Mouse (Mus musculus): ENCODE measurements around the gene Unc5c. TPM values are rescaled to one million over a fixed set of nuclear protein-coding genes. Genes with fewer than 3 reads are reported as not detected.

Gene Unc5c
- polyA plus RNA-seq, 1 experiment from 2014 or later: 4.4 TPM

DNA sequence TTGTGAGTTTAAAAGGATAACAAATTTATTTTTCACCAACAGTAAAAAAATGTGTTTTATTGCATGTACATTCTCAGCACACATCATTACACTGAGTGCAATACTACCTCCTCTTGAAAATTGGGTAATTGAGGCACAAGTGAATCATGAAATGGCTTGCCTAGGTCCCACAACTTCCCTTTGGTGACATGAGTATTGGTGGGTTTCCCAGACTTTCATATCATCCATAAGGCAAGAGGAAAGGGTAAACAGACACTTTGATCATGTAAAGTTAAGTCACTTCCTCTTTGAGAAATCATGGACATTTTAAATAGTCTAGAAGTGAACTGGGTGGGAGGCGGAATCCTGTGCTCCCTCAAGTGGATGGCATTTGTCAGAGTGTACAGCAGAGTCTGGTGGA is 73.1 kb downstream of the Unc5c start:
- Histone ChIP-seq H3K9me3 (replicated peaks; ENCODE audit: control insufficient read depth, low read length) (no peaks in the 10 kb centered on the region), H3K9ac (ENCODE audit: low read length) (no peak overlapping the region), H3K27ac (ENCODE audit: low read depth, low read length) (no peak overlapping the region), H3K4me1 (ENCODE audit: control insufficient read depth, insufficient read depth, low read length) (no peaks in the 10 kb centered on the region), H3K27me3 (replicated peaks; ENCODE audit: control insufficient read depth, insufficient read depth, low read length) (no peaks in the 10 kb centered on the region), H3K4me3 (ENCODE audit: low read depth, low read length) (no peak overlapping the region), H3K36me3 (ENCODE audit: control insufficient read depth, insufficient read depth, low read length) (no peaks in the 10 kb centered on the region), H3K4me2 (ENCODE audit: low read length) (no peak overlapping the region)
- WGBS: 85% methylated on average over 1 of the region's 1 CpGs
- no peak for DNase-seq (ENCODE audit: low spot score)
- no peak for ATAC-seq

DNA sequence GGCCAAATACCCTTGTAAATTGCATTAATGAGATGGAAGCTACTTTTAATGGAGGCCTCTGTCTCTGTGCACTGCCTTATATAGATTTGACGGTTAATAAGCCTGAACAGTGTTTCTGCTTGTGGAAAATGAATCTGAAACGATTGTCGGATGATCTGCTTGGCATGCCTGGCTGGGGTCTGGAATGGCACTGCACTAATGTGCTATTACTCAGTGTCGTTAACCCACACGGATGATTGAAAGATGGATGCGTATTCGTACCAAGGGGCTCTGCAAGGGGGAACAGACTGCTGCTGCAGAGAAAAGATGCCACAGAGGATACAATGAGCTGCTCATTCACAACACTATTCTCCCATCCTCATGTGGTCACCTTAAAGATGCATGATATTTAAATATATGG is 75.7 kb downstream of the Unc5c start:
- 44% methylated on average over 7 of the region's 7 CpGs for WGBS

DNA sequence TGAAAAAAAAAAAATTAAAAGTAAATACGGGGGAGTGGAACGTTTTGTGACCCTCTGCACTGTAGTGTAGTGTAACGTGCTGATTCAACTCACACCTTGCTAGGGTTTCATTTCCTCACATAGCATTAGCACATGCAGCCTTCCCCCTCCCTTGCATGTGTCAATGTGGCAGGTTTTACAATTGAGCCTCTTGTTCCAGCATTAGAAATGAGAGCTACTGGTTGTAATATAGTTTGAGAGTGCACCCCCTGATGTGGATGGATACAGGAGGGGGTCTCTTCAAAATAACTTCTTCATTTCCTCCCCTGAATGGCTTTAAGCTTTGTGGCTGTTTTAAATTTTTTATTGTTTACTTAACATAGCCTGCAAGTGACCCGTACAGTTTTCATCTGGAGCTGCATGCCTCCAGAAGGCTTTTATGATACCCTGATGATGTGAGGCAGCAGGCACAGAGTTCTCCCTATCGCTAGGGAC is 82.4 kb downstream of the Unc5c start:
- Histone ChIP-seq H3K4me3 (ENCODE audit: low read depth, low read length) (no peak overlapping the region), H3K27ac (ENCODE audit: low read depth, low read length) (no peak overlapping the region), H3K4me1 (ENCODE audit: control insufficient read depth, insufficient read depth, low read length) (no peaks in the 10 kb centered on the region), H3K4me2 (ENCODE audit: low read length) (no peak overlapping the region), H3K36me3 (ENCODE audit: control insufficient read depth, insufficient read depth, low read length) (no peaks in the 10 kb centered on the region), H3K9me3 (replicated peaks; ENCODE audit: control insufficient read depth, low read length) (no peaks in the 10 kb centered on the region), H3K9ac (ENCODE audit: low read length) (no peak overlapping the region), H3K27me3 (replicated peaks; ENCODE audit: control insufficient read depth, insufficient read depth, low read length) (no peaks in the 10 kb centered on the region)
- ATAC-seq (no peak), DNase-seq (ENCODE audit: low spot score) (no peak)
- 43% methylated on average over 5 of the region's 5 CpGs for WGBS

More for the DNA sequence above, 75.7 kb downstream of the Unc5c start:
- H3K9me3 ChIP-seq (replicated peaks; ENCODE audit: control insufficient read depth, low read length): no peaks in the 10 kb centered on the region
- H3K4me2 ChIP-seq (ENCODE audit: low read length): no peak overlapping the region
- no peaks in the 10 kb centered on the region for H3K36me3 ChIP-seq (ENCODE audit: control insufficient read depth, insufficient read depth, low read length)
- peak; percentile 13 for DNase-seq (ENCODE audit: low spot score)
- H3K27ac ChIP-seq (ENCODE audit: low read depth, low read length): no peak overlapping the region
- no peak overlapping the region for H3K9ac ChIP-seq (ENCODE audit: low read length)
- no peaks in the 10 kb centered on the region for H3K4me1 ChIP-seq (ENCODE audit: control insufficient read depth, insufficient read depth, low read length)
- no peaks in the 10 kb centered on the region for H3K27me3 ChIP-seq (replicated peaks; ENCODE audit: control insufficient read depth, insufficient read depth, low read length)
- ATAC-seq: no peak
- H3K4me3 ChIP-seq (ENCODE audit: low read depth, low read length): no peak overlapping the region

DNA sequence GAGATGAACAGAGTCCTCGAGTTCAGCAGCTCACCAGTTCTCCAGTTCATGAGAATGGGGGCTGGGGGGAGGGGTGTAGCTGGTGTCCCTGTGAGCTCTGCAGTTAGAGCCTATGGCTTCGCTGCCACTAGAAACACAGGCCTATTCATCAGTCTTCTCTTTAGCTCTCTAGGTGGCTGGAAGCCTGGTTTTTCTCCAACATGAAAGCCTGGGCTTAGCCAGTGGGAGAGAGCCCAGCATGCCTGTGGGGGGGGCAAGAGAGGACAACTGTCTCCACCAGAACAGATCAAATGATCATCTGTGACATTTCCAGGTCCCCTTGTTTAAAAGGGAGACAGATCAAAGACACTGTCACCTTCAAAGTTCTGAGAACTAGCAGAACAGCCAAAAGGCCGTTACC is 84.6 kb downstream of the Unc5c start:
- DNase-seq (ENCODE audit: low spot score) (peak; percentile 12), ATAC-seq (peak; percentile 40; the same call in 1 of the 2 replicates)
- Histone ChIP-seq H3K36me3 (ENCODE audit: control insufficient read depth, insufficient read depth, low read length) (no peaks in the 10 kb centered on the region), H3K27ac (ENCODE audit: low read depth, low read length) (no peak overlapping the region), H3K27me3 (replicated peaks; ENCODE audit: control insufficient read depth, insufficient read depth, low read length) (no peaks in the 10 kb centered on the region), H3K9me3 (replicated peaks; ENCODE audit: control insufficient read depth, low read length) (no peaks in the 10 kb centered on the region), H3K4me1 (ENCODE audit: control insufficient read depth, insufficient read depth, low read length) (no peaks in the 10 kb centered on the region), H3K4me3 (ENCODE audit: low read depth, low read length) (no peak overlapping the region), H3K9ac (ENCODE audit: low read length) (no peak overlapping the region), H3K4me2 (ENCODE audit: low read length) (no peak overlapping the region)
- 15% methylated on average over 3 of the region's 3 CpGs for WGBS

DNA sequence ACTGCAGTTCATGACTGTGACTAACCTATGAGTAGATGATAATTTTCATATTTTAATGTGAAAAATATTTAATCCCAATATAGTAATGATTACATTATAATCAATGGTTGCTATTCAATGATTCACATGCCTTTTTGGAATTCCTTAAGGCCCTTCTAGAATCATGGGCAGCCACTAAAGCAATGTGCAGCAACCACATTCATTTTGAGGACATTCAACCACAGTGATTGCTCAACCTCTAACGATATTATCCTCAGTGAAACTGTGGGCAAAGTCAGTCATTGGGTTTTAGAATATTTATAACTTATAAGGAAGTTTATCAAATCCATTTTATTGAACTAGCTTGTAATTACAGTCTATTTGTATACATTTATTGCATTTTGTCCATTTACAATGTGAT is 87.9 kb downstream of the Unc5c start:
- H3K27me3 ChIP-seq (replicated peaks; ENCODE audit: control insufficient read depth, insufficient read depth, low read length): no peaks in the 10 kb centered on the region
- DNase-seq (ENCODE audit: low spot score) (no peak), ATAC-seq (no peak)
- no peak overlapping the region for H3K4me2 ChIP-seq (ENCODE audit: low read length)
- H3K36me3 ChIP-seq (ENCODE audit: control insufficient read depth, insufficient read depth, low read length): no peaks in the 10 kb centered on the region
- no peak overlapping the region for H3K9ac ChIP-seq (ENCODE audit: low read length)
- no peak overlapping the region for H3K27ac ChIP-seq (ENCODE audit: low read depth, low read length)
- no peak overlapping the region for H3K4me3 ChIP-seq (ENCODE audit: low read depth, low read length)
- 85% methylated on average over 1 of the region's 1 CpGs for WGBS
- no peaks in the 10 kb centered on the region for H3K9me3 ChIP-seq (replicated peaks; ENCODE audit: control insufficient read depth, low read length)
- H3K4me1 ChIP-seq (ENCODE audit: control insufficient read depth, insufficient read depth, low read length): no peaks in the 10 kb centered on the region

DNA sequence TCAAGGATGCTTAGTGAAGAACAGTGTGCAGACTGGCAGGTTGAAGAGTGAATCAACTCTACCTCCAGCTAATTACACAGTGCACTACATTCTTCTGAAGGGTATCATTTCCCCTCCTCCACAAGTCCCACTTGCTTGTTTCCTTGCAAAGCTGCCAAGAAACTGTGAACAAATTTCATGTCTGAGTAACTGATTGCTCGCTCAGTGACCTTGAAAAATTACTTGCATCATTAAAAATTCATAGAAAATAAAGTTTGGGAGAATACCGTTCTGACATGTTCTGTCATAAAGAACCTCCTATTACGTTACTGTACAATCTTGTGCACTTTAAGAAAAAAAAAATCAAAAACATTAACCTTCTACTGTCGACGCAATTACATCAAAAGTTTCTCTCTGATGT is 92.1 kb downstream of the Unc5c start:
- Histone ChIP-seq H3K4me1 (ENCODE audit: control insufficient read depth, insufficient read depth, low read length) (no peaks in the 10 kb centered on the region), H3K4me3 (ENCODE audit: low read depth, low read length) (no peak overlapping the region), H3K27me3 (replicated peaks; ENCODE audit: control insufficient read depth, insufficient read depth, low read length) (no peaks in the 10 kb centered on the region), H3K27ac (ENCODE audit: low read depth, low read length) (no peak overlapping the region), H3K9me3 (replicated peaks; ENCODE audit: control insufficient read depth, low read length) (no peaks in the 10 kb centered on the region), H3K36me3 (ENCODE audit: control insufficient read depth, insufficient read depth, low read length) (no peaks in the 10 kb centered on the region), H3K9ac (ENCODE audit: low read length) (no peak overlapping the region), H3K4me2 (ENCODE audit: low read length) (no peak overlapping the region)
- DNase-seq (ENCODE audit: low spot score) (no peak), ATAC-seq (no peak)
- WGBS: 83% methylated on average over 5 of the region's 5 CpGs

DNA sequence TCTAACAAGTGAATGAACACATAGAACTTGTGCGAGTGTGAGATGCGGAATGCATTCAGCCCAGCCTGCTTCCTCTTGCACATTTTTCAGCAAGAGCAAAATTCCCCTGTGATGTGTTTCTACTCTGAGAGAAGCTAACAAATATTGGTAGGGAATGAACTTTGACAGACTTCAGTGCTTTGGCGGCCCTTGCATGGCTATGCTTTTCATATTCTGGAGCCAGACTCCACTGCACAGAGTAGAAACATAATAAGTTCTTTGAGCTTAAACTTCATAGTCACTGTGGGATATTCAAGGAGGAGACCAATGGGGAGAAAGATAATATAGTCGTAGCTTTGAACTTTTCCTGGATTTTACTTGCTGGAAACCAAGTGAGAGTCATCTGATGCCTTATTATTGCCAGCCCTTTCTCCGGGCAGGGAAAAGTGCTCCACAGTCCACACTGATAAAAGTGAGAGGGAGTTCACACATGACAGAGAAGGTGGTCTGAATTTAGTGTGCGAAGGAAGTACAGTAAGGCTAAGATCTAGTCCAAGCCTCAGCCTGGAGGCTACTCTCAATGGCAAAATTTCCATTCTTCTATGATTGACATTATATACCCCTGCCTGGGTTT is 110.2 kb downstream of the Unc5c start:
- Histone ChIP-seq H3K9ac (ENCODE audit: low read length) (no peak overlapping the region), H3K4me1 (ENCODE audit: control insufficient read depth, insufficient read depth, low read length) (no peaks in the 10 kb centered on the region), H3K36me3 (ENCODE audit: control insufficient read depth, insufficient read depth, low read length) (no peaks in the 10 kb centered on the region), H3K4me2 (ENCODE audit: low read length) (no peak overlapping the region), H3K9me3 (replicated peaks; ENCODE audit: control insufficient read depth, low read length) (no peaks in the 10 kb centered on the region), H3K27ac (ENCODE audit: low read depth, low read length) (no peak overlapping the region), H3K27me3 (replicated peaks; ENCODE audit: control insufficient read depth, insufficient read depth, low read length) (0 out of 2 replicates have a peak, but pooled peaks cover 8% of the 10 kb centered on the region), H3K4me3 (ENCODE audit: low read depth, low read length) (no peak overlapping the region)
- DNase-seq (ENCODE audit: low spot score) (no peak), ATAC-seq (no peak)
- 84% methylated on average over 6 of the region's 6 CpGs for WGBS

DNA sequence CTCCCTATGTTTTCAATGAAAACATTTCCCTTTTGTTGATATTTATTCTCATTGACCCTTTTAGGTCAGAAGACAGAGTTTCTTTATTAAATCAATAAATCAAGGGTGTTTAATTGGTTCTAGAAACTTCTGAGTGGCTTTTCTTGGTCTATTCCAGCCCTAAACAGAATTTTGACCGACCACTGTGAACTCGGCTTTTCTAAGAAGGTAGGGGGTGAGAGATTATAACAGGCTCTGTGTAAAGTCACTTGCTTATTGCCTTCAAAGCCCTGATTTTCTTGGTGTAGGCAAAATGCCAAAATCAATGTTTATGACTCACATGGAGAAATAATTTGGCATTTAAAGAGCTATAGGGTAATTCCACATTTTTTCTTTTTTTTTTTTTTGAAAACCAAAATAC is 112.4 kb downstream of the Unc5c start:
- Histone ChIP-seq H3K4me2 (ENCODE audit: low read length) (no peak overlapping the region), H3K9me3 (replicated peaks; ENCODE audit: control insufficient read depth, low read length) (no peaks in the 10 kb centered on the region), H3K4me1 (ENCODE audit: control insufficient read depth, insufficient read depth, low read length) (peaks cover 6% of the 10 kb centered on the region), H3K9ac (ENCODE audit: low read length) (no peak overlapping the region), H3K27me3 (replicated peaks; ENCODE audit: control insufficient read depth, insufficient read depth, low read length) (0 out of 2 replicates have a peak, but pooled peaks cover 8% of the 10 kb centered on the region), H3K27ac (ENCODE audit: low read depth, low read length) (no peak overlapping the region), H3K4me3 (ENCODE audit: low read depth, low read length) (no peak overlapping the region), H3K36me3 (ENCODE audit: control insufficient read depth, insufficient read depth, low read length) (no peaks in the 10 kb centered on the region)
- ATAC-seq: no peak
- WGBS: 28% methylated on average over 2 of the region's 2 CpGs
- DNase-seq (ENCODE audit: low spot score): no peak

DNA sequence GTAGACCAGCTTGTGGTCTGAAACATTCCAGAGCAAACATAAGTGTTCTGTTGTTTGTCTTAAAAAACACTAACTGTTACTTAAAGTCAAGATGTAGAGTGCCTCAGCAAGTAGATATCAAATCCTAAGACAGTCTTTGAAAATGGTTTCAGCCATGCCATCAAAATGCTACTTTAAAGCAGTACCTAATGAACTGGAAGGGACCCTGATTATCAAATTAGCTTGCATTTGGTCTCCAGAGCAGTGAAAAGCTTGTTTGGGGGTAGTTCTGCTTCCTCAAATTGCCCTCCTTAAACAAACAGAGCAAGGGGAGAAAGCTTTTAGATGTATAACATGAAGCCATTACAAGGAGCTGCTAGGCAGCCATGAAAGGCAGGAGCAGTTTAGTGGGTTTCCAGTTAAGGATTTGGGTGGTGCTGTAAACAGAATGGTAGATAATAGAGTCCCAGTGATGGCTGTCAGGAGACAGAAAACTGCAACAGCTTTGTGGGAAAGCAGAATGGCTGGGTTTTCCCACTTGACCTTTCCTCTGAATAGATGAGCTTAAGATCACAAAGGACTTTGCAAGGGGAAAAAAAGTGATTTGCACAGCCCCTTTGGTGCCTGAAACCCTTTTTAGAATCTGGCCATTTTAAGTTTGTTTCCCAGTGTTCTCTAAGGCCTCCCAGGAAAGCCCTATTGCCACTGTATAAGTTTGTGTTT is 116.3 kb downstream of the Unc5c start:
- Histone ChIP-seq H3K9ac (ENCODE audit: low read length) (no peak overlapping the region), H3K27me3 (replicated peaks; ENCODE audit: control insufficient read depth, insufficient read depth, low read length) (peaks cover 6% of the 10 kb centered on the region), H3K27ac (ENCODE audit: low read depth, low read length) (no peak overlapping the region), H3K9me3 (replicated peaks; ENCODE audit: control insufficient read depth, low read length) (no peaks in the 10 kb centered on the region), H3K4me1 (ENCODE audit: control insufficient read depth, insufficient read depth, low read length) (peaks cover 6% of the 10 kb centered on the region), H3K4me3 (ENCODE audit: low read depth, low read length) (no peak overlapping the region), H3K4me2 (ENCODE audit: low read length) (no peak overlapping the region), H3K36me3 (ENCODE audit: control insufficient read depth, insufficient read depth, low read length) (no peaks in the 10 kb centered on the region)
- DNase-seq (ENCODE audit: low spot score): peak; percentile 73
- peak; percentile 83 for ATAC-seq
